In the genomic region with DNA sequence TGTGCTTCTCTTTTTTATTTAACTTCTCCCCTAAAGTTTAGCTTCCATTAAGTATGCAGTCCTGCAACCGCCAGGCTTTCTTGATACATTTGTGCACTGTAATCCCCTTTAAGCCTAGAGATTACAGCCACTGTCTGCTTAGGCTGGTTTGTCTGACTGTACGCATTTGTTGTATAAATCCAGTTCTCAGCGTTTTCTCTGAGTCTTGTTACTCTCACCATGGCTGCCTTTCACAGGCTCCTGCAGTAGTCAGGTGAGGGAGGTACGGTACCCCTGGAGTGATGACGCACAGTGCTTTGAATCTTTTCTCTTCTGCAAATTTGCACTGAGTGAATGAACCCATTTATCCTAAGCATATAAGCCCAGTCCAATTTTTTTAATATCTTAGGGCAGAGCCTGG, we compare ENCODE assay signal across 31 mouse cellular contexts. TPM values are rescaled to one million over a fixed set of nuclear protein-coding genes. Genes with fewer than 3 reads are reported as not detected.
DNase-seq lines count a peak whose midpoint lies in the region; ATAC-seq and TF ChIP-seq lines count a peak whose summit lies in the region.
"Had no signal": no experiment of that assay in that cellular context is flagged by ENCODE, and none has a peak within 500 bp of the region (broad histone marks: within the 10 kb centered on the region; RNA-seq: fewer than 3 reads in every experiment).

No protein-coding gene starts in this region.

- no peak overlapping the region for H3K9ac ChIP-seq in midbrain, embryonic 11.5 days (ENCODE audit: low read length)
- H3K9ac ChIP-seq in stomach, embryonic 16.5 days (ENCODE audit: low read length) = no peak overlapping the region
- no peak overlapping the region for H3K9ac ChIP-seq in stomach, postnatal 0 days (ENCODE audit: low read length)
- H3K9ac ChIP-seq in midbrain, embryonic 15.5 days = no peak overlapping the region
- H3K9ac ChIP-seq: forebrain, embryonic 12.5 days; forebrain, embryonic 15.5 days; heart, embryonic 12.5 days; heart, embryonic 15.5 days; hindbrain, embryonic 13.5 days had no signal

- no peak for TF ChIP-seq CTCF in stomach, postnatal 0 days (IDR thresholded peaks at IDR 0.05; ENCODE audit: low read depth)

- peaks cover 6% of the 10 kb centered on the region for H3K4me1 ChIP-seq in midbrain, embryonic 11.5 days (ENCODE audit: control insufficient read depth, insufficient read depth, low read length)
- H3K4me1 ChIP-seq in midbrain, embryonic 10.5 days = peaks cover 14% of the 10 kb centered on the region
- no peaks in the 10 kb centered on the region for H3K4me1 ChIP-seq in stomach, embryonic 16.5 days (ENCODE audit: control insufficient read depth, insufficient read depth, low read length)
- no peaks in the 10 kb centered on the region for H3K4me1 ChIP-seq in stomach, postnatal 0 days (replicated peaks; ENCODE audit: control insufficient read depth, insufficient read depth)
- H3K4me1 ChIP-seq in midbrain, embryonic 15.5 days = peaks cover 7% of the 10 kb centered on the region
- H3K4me1 ChIP-seq: forebrain, embryonic 12.5 days; forebrain, embryonic 15.5 days; heart, embryonic 12.5 days; heart, embryonic 15.5 days; hindbrain, embryonic 13.5 days had no signal

- H3K27me3 ChIP-seq in midbrain, embryonic 11.5 days (ENCODE audit: control insufficient read depth, insufficient read depth, low read length) = no peaks in the 10 kb centered on the region
- no peaks in the 10 kb centered on the region for H3K27me3 ChIP-seq in midbrain, embryonic 10.5 days (ENCODE audit: low read depth, poor library complexity, severe bottlenecking)
- no peaks in the 10 kb centered on the region for H3K27me3 ChIP-seq in stomach, embryonic 16.5 days (ENCODE audit: control insufficient read depth, insufficient read depth, low read length)
- H3K27me3 ChIP-seq in stomach, postnatal 0 days (ENCODE audit: control insufficient read depth, insufficient read depth, low read length) = no peaks in the 10 kb centered on the region
- no peaks in the 10 kb centered on the region for H3K27me3 ChIP-seq in midbrain, embryonic 15.5 days (replicated peaks)
- H3K27me3 ChIP-seq: CH12.LX; forebrain, embryonic 12.5 days; forebrain, embryonic 15.5 days; heart, embryonic 12.5 days; heart, embryonic 15.5 days; hindbrain, embryonic 13.5 days had no signal

- no peaks in the 10 kb centered on the region for H3K9me3 ChIP-seq in midbrain, embryonic 11.5 days (ENCODE audit: control insufficient read depth, low read length)
- no peaks in the 10 kb centered on the region for H3K9me3 ChIP-seq in midbrain, embryonic 10.5 days (replicated peaks)
- H3K9me3 ChIP-seq in stomach, embryonic 16.5 days (replicated peaks; ENCODE audit: control insufficient read depth, low read length) = no peaks in the 10 kb centered on the region
- H3K9me3 ChIP-seq in stomach, postnatal 0 days (ENCODE audit: control insufficient read depth, low read length) = no peaks in the 10 kb centered on the region
- no peaks in the 10 kb centered on the region for H3K9me3 ChIP-seq in midbrain, embryonic 15.5 days
- H3K9me3 ChIP-seq: forebrain, embryonic 12.5 days; forebrain, embryonic 15.5 days; heart, embryonic 12.5 days; heart, embryonic 15.5 days; hindbrain, embryonic 10.5 days; hindbrain, embryonic 13.5 days had no signal

- DNase-seq in midbrain, embryonic 11.5 days (ENCODE audit: low spot score, missing footprints) = no peak
- DNase-seq in midbrain, embryonic 10.5 days (ENCODE audit: low spot score) = no peak
- no peak for DNase-seq in stomach, postnatal 0 days (ENCODE audit: low spot score)
- no peak for DNase-seq in yolk sac, embryonic 10.5 days (ENCODE audit: low spot score)
- DNase-seq in thymus, postnatal 4 days = no peak
- DNase-seq: adrenal gland, postnatal 10 days; adrenal gland, postnatal 36 days; B cell, adult 2 months; cerebellum, adult 11 months; cerebellum, adult 8-10 months; cerebellum, postnatal 10 days; cerebellum, postnatal 36 days; embryo, embryonic 11 days; gastrocnemius, postnatal 25 days; heart, adult 18-20 months; heart, postnatal 10 days; heart, postnatal 36 days had no signal

- no peak for TF ChIP-seq EP300 in stomach, postnatal 0 days (optimal IDR thresholded peaks at IDR 0.05)

- H3K36me3 ChIP-seq in midbrain, embryonic 11.5 days (ENCODE audit: control insufficient read depth, insufficient read depth, low read length) = no peaks in the 10 kb centered on the region
- no peaks in the 10 kb centered on the region for H3K36me3 ChIP-seq in midbrain, embryonic 10.5 days
- H3K36me3 ChIP-seq in stomach, embryonic 16.5 days (ENCODE audit: control insufficient read depth, insufficient read depth, low read length) = no peaks in the 10 kb centered on the region
- H3K36me3 ChIP-seq in stomach, postnatal 0 days (ENCODE audit: control insufficient read depth, insufficient read depth, low read length) = no peaks in the 10 kb centered on the region
- no peaks in the 10 kb centered on the region for H3K36me3 ChIP-seq in midbrain, embryonic 15.5 days (replicated peaks)
- H3K36me3 ChIP-seq: forebrain, embryonic 12.5 days; forebrain, embryonic 15.5 days; G1E; heart, embryonic 12.5 days; heart, embryonic 15.5 days; hindbrain, embryonic 10.5 days; hindbrain, embryonic 13.5 days had no signal

- no peak overlapping the region for H3K27ac ChIP-seq in midbrain, embryonic 11.5 days (ENCODE audit: low read depth, low read length)
- H3K27ac ChIP-seq in midbrain, embryonic 10.5 days (replicated peaks) = no peak overlapping the region
- peak overlapping the region; percentile 61; the same call in 1 of the 2 replicates for H3K27ac ChIP-seq in stomach, embryonic 16.5 days (ENCODE audit: low read length)
- H3K27ac ChIP-seq in stomach, postnatal 0 days (replicated peaks) = no peak overlapping the region
- H3K27ac ChIP-seq in midbrain, embryonic 15.5 days = no peak overlapping the region
- H3K27ac ChIP-seq: forebrain, embryonic 12.5 days; forebrain, embryonic 15.5 days; heart, embryonic 15.5 days; hindbrain, embryonic 10.5 days; hindbrain, embryonic 13.5 days had no signal

- no peak overlapping the region for H3K4me3 ChIP-seq in midbrain, embryonic 11.5 days (ENCODE audit: low read depth, low read length)
- no peak overlapping the region for H3K4me3 ChIP-seq in midbrain, embryonic 10.5 days
- no peak overlapping the region for H3K4me3 ChIP-seq in stomach, embryonic 16.5 days (replicated peaks; ENCODE audit: low read length)
- H3K4me3 ChIP-seq in stomach, postnatal 0 days (ENCODE audit: low read depth, low read length) = no peak overlapping the region
- no peak overlapping the region for H3K4me3 ChIP-seq in midbrain, embryonic 15.5 days
- H3K4me3 ChIP-seq: erythroblast, embryonic 14.5 days; forebrain, embryonic 12.5 days; forebrain, embryonic 15.5 days; heart, embryonic 12.5 days; heart, embryonic 15.5 days; hindbrain, embryonic 10.5 days; hindbrain, embryonic 13.5 days had no signal

- 65% methylated on average over 5 of the region's 5 CpGs for WGBS in midbrain, embryonic 11.5 days
- 71% methylated on average over 5 of the region's 5 CpGs for WGBS in midbrain, embryonic 10.5 days
- 52% methylated on average over 5 of the region's 5 CpGs for WGBS in stomach, embryonic 16.5 days
- WGBS in stomach, postnatal 0 days = 43% methylated on average over 5 of the region's 5 CpGs
- WGBS in midbrain, embryonic 15.5 days = 47% methylated on average over 5 of the region's 5 CpGs

- ATAC-seq in midbrain, embryonic 11.5 days (ENCODE audit: low FRiP score) = peak; percentile 17; the same call in 1 of the 2 replicates
- no peak for ATAC-seq in stomach, embryonic 16.5 days (ENCODE audit: insufficient read depth, low FRiP score)
- no peak for ATAC-seq in stomach, postnatal 0 days (ENCODE audit: low FRiP score, low TSS enrichment)
- ATAC-seq in midbrain, embryonic 15.5 days (replicated peaks) = 0 out of 2 replicates have a peak, but pooled peaks have one; percentile 45
- ATAC-seq: forebrain, embryonic 15.5 days; hindbrain, embryonic 16.5 days; Patski had no signal

- no peak overlapping the region for H3K4me2 ChIP-seq in midbrain, embryonic 11.5 days
- no peak overlapping the region for H3K4me2 ChIP-seq in stomach, embryonic 16.5 days (ENCODE audit: low read depth, low read length)
- no peak overlapping the region for H3K4me2 ChIP-seq in stomach, postnatal 0 days (replicated peaks; ENCODE audit: low read depth)
- no peak overlapping the region for H3K4me2 ChIP-seq in midbrain, embryonic 15.5 days
- H3K4me2 ChIP-seq: forebrain, embryonic 12.5 days; forebrain, embryonic 15.5 days; heart, embryonic 12.5 days; heart, embryonic 15.5 days; hindbrain, embryonic 13.5 days had no signal

RNA-seq across cellular contexts. Expression of gene Grik1, which starts 39.0 kb away (rescaled TPM):
- polyA plus RNA-seq in midbrain, embryonic 11.5 days (2014; fragmentation: Nextera tagmentation; extraction: Ambion mirVana) = 2.4 and 2.9 TPM in 2 replicates
- polyA plus RNA-seq in midbrain, embryonic 10.5 days (2016; fragmentation: Nextera tagmentation; extraction: Ambion mirVana) = 1.5 and 3.1 TPM in 2 replicates
- 3.9 and 4.2 TPM in 2 replicates for polyA plus RNA-seq in stomach, embryonic 16.5 days (2015; fragmentation: Nextera tagmentation; extraction: Ambion mirVana)
- 0.99 and 1.2 TPM in 2 replicates for polyA plus RNA-seq in stomach, postnatal 0 days (2015; fragmentation: Nextera tagmentation; extraction: Ambion mirVana)
- 31.3 and 36.8 TPM in 2 replicates for polyA plus RNA-seq in midbrain, embryonic 15.5 days (2015; fragmentation: Nextera tagmentation; extraction: Ambion mirVana)
- polyA plus RNA-seq: erythroblast, embryonic 14.5 days; G1E; gonadal fat pad, adult 2 months; Patski had no signal

Comparison
In these comparisons a context has a peak if more than half of its experiments do, and no peak if none do; other contexts are left out.
1. ATAC-seq: peak in midbrain, embryonic 11.5 days (single experiment) and midbrain, embryonic 15.5 days (single experiment); none in stomach, embryonic 16.5 days (single experiment) and stomach, postnatal 0 days (single experiment).